Mouse (Mus musculus) frontal cortex, postnatal 36 days (tissue): ENCODE measurements around the gene Cblb.

ENCODE experiments used
- DNase-seq, 2 experiments: peaks; one replicate each; pipeline ENCODE4 v3.0.0; 2022; ENCODE audit warnings: low spot score in 2 of 2

The Cblb gene

GRCm38 (mm10) chr16:52194866-52195265 lies 163.8 kb downstream of the Cblb start:
- DNase-seq, result no peak

DNA sequence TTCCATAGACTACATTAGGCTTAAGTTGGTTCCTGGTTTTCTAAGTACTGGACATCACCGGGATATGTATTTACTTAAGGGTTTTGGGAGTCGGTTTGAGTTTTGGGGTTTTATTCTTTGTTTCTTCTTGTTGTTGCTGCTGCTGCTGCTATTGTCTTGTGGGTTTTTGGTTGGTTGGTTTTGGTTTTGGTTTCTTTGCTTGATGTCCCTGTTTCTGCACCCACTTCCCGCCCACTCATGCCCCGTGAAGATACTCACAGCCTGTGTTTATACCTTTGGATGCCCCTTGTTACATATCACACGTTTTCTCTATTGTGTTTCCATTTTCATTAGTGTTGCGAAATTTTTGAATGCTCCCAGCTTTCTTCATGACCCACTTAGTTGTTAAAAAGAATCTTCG lies 169.1 kb downstream of the Cblb start:
- no peak for DNase-seq

DNA sequence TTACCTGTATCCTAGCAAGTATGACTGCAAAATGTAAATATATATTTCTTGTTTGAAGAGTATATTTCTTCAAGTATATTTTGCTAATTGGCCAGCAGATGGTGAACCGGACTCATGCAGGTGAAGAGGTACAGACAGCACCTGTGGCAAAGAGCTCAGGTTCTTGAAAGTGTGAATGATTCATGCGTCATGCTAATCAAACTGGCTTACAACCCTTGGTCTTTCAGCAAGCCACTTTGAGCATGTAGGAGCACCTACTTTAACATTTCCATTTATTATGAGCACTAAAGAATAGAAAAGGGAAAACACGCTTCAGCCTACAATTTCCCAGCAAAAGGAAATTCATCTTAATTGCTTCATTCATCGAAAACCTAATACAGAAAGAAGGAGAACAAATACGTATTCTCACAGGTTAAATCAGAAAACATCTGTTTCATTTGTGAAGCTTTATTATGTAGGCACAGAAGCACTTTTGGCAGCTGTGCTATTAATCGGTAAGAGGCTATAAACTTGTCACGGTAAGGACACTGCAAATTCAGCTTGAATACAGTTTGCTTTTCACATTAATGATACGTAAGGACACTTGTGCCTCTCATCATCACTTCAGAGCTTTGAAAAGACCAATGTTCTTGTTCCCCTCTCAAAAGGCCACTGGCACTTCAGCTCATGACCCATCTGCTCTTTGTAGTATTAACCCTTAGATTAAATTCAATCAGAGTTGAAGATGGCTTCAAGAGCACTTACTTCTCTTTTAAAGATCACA lies 180.0 kb downstream of the Cblb start:
- no peak for DNase-seq

DNA sequence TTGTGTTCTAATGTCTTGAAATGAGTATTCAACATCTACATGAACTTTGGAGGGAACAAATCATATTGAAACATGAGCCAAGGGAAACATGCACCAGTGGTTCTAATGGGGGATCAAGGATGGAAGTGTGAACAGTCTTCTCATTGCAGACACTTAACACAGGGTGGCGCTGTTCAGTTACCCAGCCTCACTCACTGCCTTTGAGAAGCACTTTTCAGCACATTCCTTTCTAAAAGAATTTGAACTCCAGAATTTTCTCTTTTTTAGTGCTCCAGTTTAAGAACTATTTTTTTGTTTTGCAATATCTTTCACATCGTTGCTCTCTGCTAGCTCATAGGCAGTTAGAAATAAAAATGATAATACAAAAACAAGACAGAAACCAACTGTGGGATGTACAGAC lies 188.0 kb downstream of the Cblb start:
- DNase-seq, result peak; percentile 30 to 36

DNA sequence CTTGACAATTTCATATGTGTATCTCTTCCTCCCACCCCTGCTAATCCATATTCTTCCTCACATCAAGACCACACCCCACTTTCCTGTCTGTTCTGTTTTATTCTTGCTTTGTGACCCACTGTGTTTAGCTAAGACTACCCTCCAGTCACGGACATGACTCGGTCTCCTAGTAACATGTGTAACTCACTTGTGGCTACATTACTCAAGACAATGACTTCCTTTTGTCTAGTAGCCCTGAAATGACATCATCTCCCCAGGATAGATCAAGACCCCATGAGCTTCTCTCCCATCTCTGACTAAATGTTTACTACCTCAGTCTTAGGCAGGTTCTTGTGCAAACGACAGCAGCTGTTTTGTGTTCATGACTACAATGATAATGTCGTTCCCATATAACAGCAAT lies 191.9 kb downstream of the Cblb start:
- no peak for DNase-seq

DNA sequence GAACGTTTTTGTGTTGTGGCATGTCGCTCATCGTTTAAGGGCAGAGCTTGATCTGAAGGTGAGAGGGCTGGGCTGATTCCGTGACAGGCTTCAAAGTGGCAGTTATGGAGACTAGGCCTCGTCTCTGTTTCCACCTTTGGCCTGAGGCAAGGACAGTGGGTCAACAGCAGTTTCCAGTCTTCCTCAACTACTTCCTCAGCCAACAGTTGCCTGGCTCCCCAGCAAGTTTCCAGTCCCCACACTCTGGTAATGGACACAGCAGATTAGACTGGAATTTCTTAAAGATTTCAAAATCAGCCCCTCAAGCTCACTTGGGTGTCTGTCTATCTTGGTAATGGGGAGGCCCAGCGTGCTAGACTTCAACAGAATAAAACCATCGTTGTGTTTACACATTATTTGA lies 198.4 kb downstream of the Cblb start:
- no peak for DNase-seq

GRCm38 (mm10) chr16:52229930-52230329 lies 198.9 kb downstream of the Cblb start:
- peak; percentile 23 to 42 for DNase-seq

DNA sequence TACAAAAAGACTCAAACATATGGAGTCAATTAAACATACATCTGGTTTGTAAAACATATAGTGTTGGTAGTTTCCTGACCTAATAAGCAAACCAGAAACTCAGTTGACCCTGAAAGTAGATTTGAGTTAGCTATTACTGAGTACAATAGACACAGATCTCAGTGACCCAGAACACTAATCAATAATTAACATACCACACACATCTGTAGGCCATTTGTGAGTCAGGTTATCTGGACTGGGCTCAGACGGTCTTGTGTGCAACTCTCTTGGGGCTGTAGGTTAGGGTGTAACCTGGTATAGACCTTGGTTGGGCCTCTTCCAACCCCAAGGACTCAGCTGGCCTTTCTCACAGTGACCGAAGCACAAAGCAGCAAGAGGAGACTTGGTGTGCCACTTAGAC lies 211.1 kb downstream of the Cblb start:
- DNase-seq, result no peak

DNA sequence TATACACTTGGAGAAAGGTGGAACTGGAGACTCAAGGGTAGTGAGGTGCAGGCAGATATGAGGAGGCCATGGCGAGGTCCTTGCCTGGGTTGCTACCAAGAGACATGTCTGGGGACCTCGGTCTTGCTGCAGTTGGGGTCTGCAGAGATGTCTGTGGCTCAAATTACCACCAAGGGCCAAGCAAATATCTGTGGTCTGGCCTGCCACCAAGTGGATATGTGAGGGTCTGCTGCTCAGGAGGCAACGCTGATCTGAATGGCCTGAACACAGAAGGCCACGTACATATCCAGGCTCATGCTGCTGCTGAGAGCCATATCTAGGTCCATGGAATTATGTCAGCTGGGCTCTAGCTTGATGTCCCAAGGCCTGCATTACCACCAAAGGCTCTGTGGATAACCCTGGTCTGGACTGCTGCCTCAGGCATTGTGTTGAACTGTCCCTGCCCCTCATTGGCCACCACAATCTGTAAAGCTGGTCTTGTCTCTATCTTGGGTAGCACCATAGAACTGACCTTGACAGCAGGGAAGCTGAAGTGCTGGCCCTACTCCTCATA lies 212.5 kb downstream of the Cblb start:
- DNase-seq, result no peak

- DNase-seq, result no peak
Measured at GRCm38 (mm10) chr16:52250196-52250595, 219.2 kb downstream of the Cblb start.

DNA sequence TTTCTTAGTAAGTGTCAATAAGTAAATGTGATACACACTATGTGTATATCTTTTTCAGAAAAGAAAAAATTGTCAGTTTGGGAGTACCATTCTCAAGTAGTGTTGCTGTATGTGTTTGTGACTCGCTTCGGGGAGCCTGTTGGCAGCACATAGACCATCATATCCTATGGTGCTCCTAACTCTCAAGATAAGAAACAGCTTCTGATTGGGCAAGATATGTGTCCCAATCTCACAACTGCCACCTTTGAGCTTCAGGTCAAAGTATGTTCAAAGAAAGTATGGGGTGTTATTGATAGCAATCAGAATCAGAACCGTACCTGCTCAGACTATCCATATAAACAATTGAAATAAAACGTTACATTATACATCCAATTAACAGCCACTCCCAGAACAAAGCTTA lies 219.9 kb downstream of the Cblb start:
- DNase-seq, result no peak
